Comparison of ENCODE assay signal across 9 mouse cellular contexts in genomic region chr1:154103597-154103923, GRCm38 (mm10).
DNase-seq lines count a peak whose midpoint lies in the region; ATAC-seq and TF ChIP-seq lines count a peak whose summit lies in the region.
"Had no signal": no experiment of that assay in that cellular context is flagged by ENCODE, and none has a peak within 500 bp of the region (broad histone marks: within the 10 kb centered on the region; RNA-seq: fewer than 3 reads in every experiment).

No protein-coding gene starts in this region.

- H3K36me3 ChIP-seq in hindbrain, embryonic 10.5 days = no peaks in the 10 kb centered on the region
- H3K36me3 ChIP-seq in hindbrain, embryonic 11.5 days (ENCODE audit: control insufficient read depth, insufficient read depth, low read length) = no peaks in the 10 kb centered on the region
- H3K36me3 ChIP-seq in lung, postnatal 0 days (ENCODE audit: insufficient read depth, low read length) = no peaks in the 10 kb centered on the region
- H3K36me3 ChIP-seq: liver, embryonic 12.5 days had no signal

- H3K9me3 ChIP-seq in hindbrain, embryonic 10.5 days = no peaks in the 10 kb centered on the region
- no peaks in the 10 kb centered on the region for H3K9me3 ChIP-seq in hindbrain, embryonic 11.5 days (ENCODE audit: control insufficient read depth, low read length)
- no peaks in the 10 kb centered on the region for H3K9me3 ChIP-seq in lung, postnatal 0 days (ENCODE audit: low read length)
- H3K9me3 ChIP-seq: liver, embryonic 12.5 days had no signal

- no peak overlapping the region for H3K4me2 ChIP-seq in hindbrain, embryonic 11.5 days (replicated peaks; ENCODE audit: low read depth, low read length)
- H3K4me2 ChIP-seq in lung, postnatal 0 days (replicated peaks; ENCODE audit: low read depth, low read length) = no peak overlapping the region
- H3K4me2 ChIP-seq: liver, embryonic 12.5 days had no signal

- ATAC-seq in hindbrain, embryonic 11.5 days (ENCODE audit: low FRiP score) = no peak
- ATAC-seq in lung, postnatal 0 days = no peak
- ATAC-seq in neutrophil, adult 5-6 weeks (ENCODE audit: extremely low read depth, insufficient number of reproducible peaks, low FRiP score, poor library complexity, severe bottlenecking) = peak; percentile 26; the same call in 1 of the 2 replicates
- ATAC-seq: liver, embryonic 12.5 days had no signal

- H3K4me1 ChIP-seq in hindbrain, embryonic 10.5 days (replicated peaks) = peaks cover 17% of the 10 kb centered on the region
- no peaks in the 10 kb centered on the region for H3K4me1 ChIP-seq in hindbrain, embryonic 11.5 days (replicated peaks; ENCODE audit: control insufficient read depth, insufficient read depth, low read length)
- no peaks in the 10 kb centered on the region for H3K4me1 ChIP-seq in lung, postnatal 0 days (ENCODE audit: insufficient read depth, low read depth, low read length)
- H3K4me1 ChIP-seq in lung, adult 2 months (ENCODE audit: control insufficient read depth, insufficient read depth, low read length) = peaks cover 7% of the 10 kb centered on the region
- H3K4me1 ChIP-seq in brown adipose tissue, adult 24 weeks (ENCODE audit: control insufficient read depth, insufficient read depth, insufficient read length, low read length) = peaks cover 6% of the 10 kb centered on the region; the same call in 1 of the 2 replicates
- H3K4me1 ChIP-seq: liver, embryonic 12.5 days had no signal

- 39% methylated on average over 5 of the region's 5 CpGs for WGBS in hindbrain, embryonic 10.5 days
- WGBS in hindbrain, embryonic 11.5 days = 39% methylated on average over 5 of the region's 5 CpGs
- WGBS in lung, postnatal 0 days = 76% methylated on average over 5 of the region's 5 CpGs
- 69% methylated on average over 5 of the region's 5 CpGs for WGBS in lung, adult 2 months

- TF ChIP-seq POLR2A in lung, adult 2 months (IDR thresholded peaks at IDR 0.05; ENCODE audit: borderline replicate concordance, extremely low read depth, low read depth, low read length) = no peak

- H3K4me3 ChIP-seq in hindbrain, embryonic 10.5 days = no peak overlapping the region
- H3K4me3 ChIP-seq in hindbrain, embryonic 11.5 days (ENCODE audit: low read depth, low read length) = no peak overlapping the region
- H3K4me3 ChIP-seq in lung, postnatal 0 days (ENCODE audit: low read depth, low read length) = no peak overlapping the region
- H3K4me3 ChIP-seq in lung, adult 2 months (replicated peaks; ENCODE audit: extremely low read depth, low read depth, low read length) = no peak overlapping the region
- H3K4me3 ChIP-seq in brown adipose tissue, adult 24 weeks (ENCODE audit: insufficient read depth, low read depth, low read length) = no peak overlapping the region
- H3K4me3 ChIP-seq: erythroblast, embryonic 14.5 days; liver, embryonic 12.5 days had no signal

- H3K9ac ChIP-seq in hindbrain, embryonic 11.5 days (ENCODE audit: low read depth, low read length) = no peak overlapping the region
- no peak overlapping the region for H3K9ac ChIP-seq in lung, postnatal 0 days (replicated peaks; ENCODE audit: low read depth)
- H3K9ac ChIP-seq: liver, embryonic 12.5 days had no signal

- H3K27me3 ChIP-seq in hindbrain, embryonic 10.5 days (ENCODE audit: insufficient read depth, poor library complexity, severe bottlenecking) = no peaks in the 10 kb centered on the region
- no peaks in the 10 kb centered on the region for H3K27me3 ChIP-seq in hindbrain, embryonic 11.5 days (ENCODE audit: control insufficient read depth, insufficient read depth, low read length)
- no peaks in the 10 kb centered on the region for H3K27me3 ChIP-seq in lung, postnatal 0 days (replicated peaks; ENCODE audit: insufficient read depth, low read length)
- H3K27me3 ChIP-seq: liver, embryonic 12.5 days had no signal

- no peak for DNase-seq in hindbrain, embryonic 10.5 days (ENCODE audit: low spot score)
- DNase-seq in hindbrain, embryonic 11.5 days (ENCODE audit: low spot score) = no peak
- DNase-seq in lung, postnatal 0 days (ENCODE audit: low spot score) = no peak
- DNase-seq in lung, adult 2 months = no peak
- no peak for DNase-seq in layer of hippocampus, adult 9-10 months (ENCODE audit: low spot score)

- TF ChIP-seq CTCF in lung, postnatal 0 days (IDR thresholded peaks at IDR 0.05) = no peak
- TF ChIP-seq CTCF in lung, adult 2 months (IDR thresholded peaks at IDR 0.05; ENCODE audit: insufficient read depth, low read length) = no peak

- no peak for TF ChIP-seq EP300 in lung, postnatal 0 days (IDR thresholded peaks at IDR 0.05)

- H3K27ac ChIP-seq in hindbrain, embryonic 10.5 days = peak overlapping the region; percentile 45; the same call in 1 of the 2 replicates
- H3K27ac ChIP-seq in hindbrain, embryonic 11.5 days (ENCODE audit: low read depth, low read length) = no peak overlapping the region
- peak overlapping the region; percentile 60 for H3K27ac ChIP-seq in lung, postnatal 0 days (ENCODE audit: low read length)
- H3K27ac ChIP-seq in brown adipose tissue, adult 24 weeks (replicated peaks; ENCODE audit: low read depth, low read length) = peak overlapping the region; percentile 28; the same call in 1 of the 2 replicates
- H3K27ac ChIP-seq: liver, embryonic 12.5 days had no signal
